ENCODE assay signal across 28 mouse cellular contexts in the genomic region with DNA sequence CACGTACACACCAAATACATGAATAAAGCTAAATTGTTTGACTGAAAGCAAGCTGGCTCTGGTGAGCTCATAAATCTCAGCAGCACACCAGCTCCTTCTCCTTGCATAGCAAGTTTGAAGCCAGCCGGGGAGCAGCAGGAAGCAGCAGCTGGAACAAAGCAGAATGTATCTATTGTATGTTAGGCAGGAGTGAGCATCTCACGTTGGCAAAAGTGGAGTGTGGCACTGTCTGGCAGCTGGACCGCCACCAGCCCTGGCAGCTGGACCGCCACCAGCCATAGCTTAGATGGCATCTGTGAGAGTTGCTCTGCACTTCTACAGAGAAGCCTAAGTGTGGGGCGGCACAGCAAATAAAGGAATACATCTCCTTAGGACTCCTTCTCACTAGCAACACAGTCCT.
"Had no signal": no experiment of that assay in that cellular context is flagged by ENCODE, and none has a peak within 500 bp of the region (broad histone marks: within the 10 kb centered on the region; RNA-seq: fewer than 3 reads in every experiment).

No protein-coding gene starts in this region.

- H3K27me3 ChIP-seq: heart, embryonic 13.5 days; heart, embryonic 15.5 days; hindbrain, embryonic 13.5 days; hindbrain, embryonic 15.5 days; kidney, embryonic 15.5 days; limb, embryonic 12.5 days; liver, embryonic 13.5 days; liver, embryonic 15.5 days had no signal

- H3K27ac ChIP-seq: heart, adult 2 months; heart, embryonic 13.5 days; heart, embryonic 15.5 days; hindbrain, embryonic 13.5 days; hindbrain, embryonic 15.5 days; hindbrain, postnatal 0 days; kidney, embryonic 15.5 days; kidney, postnatal 0 days; limb, embryonic 10.5 days; limb, embryonic 12.5 days; liver, embryonic 13.5 days; liver, embryonic 15.5 days had no signal

- ATAC-seq: hindbrain, postnatal 0 days; intestine, embryonic 16.5 days; liver, postnatal 0 days had no signal

- H3K4me1 ChIP-seq: heart, embryonic 13.5 days; heart, embryonic 15.5 days; hindbrain, embryonic 13.5 days; hindbrain, embryonic 15.5 days; kidney, embryonic 15.5 days; limb, embryonic 10.5 days; limb, embryonic 12.5 days; liver, embryonic 13.5 days; liver, embryonic 15.5 days had no signal

- DNase-seq: gastrocnemius, postnatal 14 days; gastrocnemius, postnatal 36 days; heart, adult 11 months; heart, adult 2 months; heart, postnatal 14 days; heart, postnatal 36 days; kidney, adult 11 months; kidney, adult 2 months; kidney, adult 9 months; kidney, postnatal 14 days; kidney, postnatal 4 days; liver; liver, embryonic 13.5 days; liver, postnatal 0 days; lung, adult 2 months had no signal

- H3K9ac ChIP-seq: heart, embryonic 13.5 days; heart, embryonic 15.5 days; hindbrain, embryonic 13.5 days; hindbrain, embryonic 15.5 days; kidney, embryonic 15.5 days; limb, embryonic 12.5 days; liver, embryonic 13.5 days; liver, embryonic 15.5 days; liver, postnatal 0 days had no signal

- H3K4me2 ChIP-seq: heart, embryonic 11.5 days; heart, embryonic 13.5 days; heart, embryonic 15.5 days; hindbrain, embryonic 13.5 days; hindbrain, embryonic 15.5 days; kidney, embryonic 15.5 days; limb, embryonic 12.5 days; liver, embryonic 11.5 days; liver, embryonic 13.5 days; liver, embryonic 15.5 days had no signal

- H3K4me3 ChIP-seq: heart, adult 2 months; heart, embryonic 13.5 days; heart, embryonic 15.5 days; hindbrain, embryonic 13.5 days; hindbrain, embryonic 15.5 days; kidney, embryonic 15.5 days; limb, embryonic 10.5 days; limb, embryonic 12.5 days; liver, embryonic 13.5 days; liver, embryonic 15.5 days had no signal

- H3K9me3 ChIP-seq: heart, embryonic 13.5 days; heart, embryonic 15.5 days; hindbrain, embryonic 13.5 days; hindbrain, embryonic 15.5 days; kidney, embryonic 15.5 days; limb, embryonic 10.5 days; limb, embryonic 12.5 days; liver, embryonic 13.5 days; liver, embryonic 15.5 days had no signal
